Mouse (Mus musculus) ES-E14 (cell line): ENCODE results near the gene Cdc7.

Experiments
- HCFC1 ChIP-seq: IDR thresholded peaks from 2 replicates; pipeline ENCODE4 v1.6.1; 2012; ENCODE audit warnings: low read length, inconsistent platforms, borderline replicate concordance; ENCODE audit not compliant: insufficient read depth
- ZNF384 ChIP-seq: IDR thresholded peaks from 2 replicates; pipeline ENCODE4 v1.6.1; 2012; ENCODE audit warnings: low read depth, low read length, inconsistent platforms

- TF ChIP-seq ZNF384: no peak
- TF ChIP-seq HCFC1: no peak
These were observed 65.7 kb downstream of the Cdc7 start for GRCm38 (mm10) chr5:107029801-107030200.
